Mouse (Mus musculus) liver, embryonic 12.5 days (tissue): Measurements from ENCODE around the gene Ddi2. TPM values are rescaled to one million over a fixed set of nuclear protein-coding genes. Genes with fewer than 3 reads are reported as not detected.

Experiments used
- ATAC-seq: fragments of 200-750 bp; cut with Nextera tagmentation; 2 replicates; pipeline ENCODE4 v1.8.0; 2017; ENCODE audit warnings: moderate number of reproducible peaks, mild to moderate bottlenecking, moderate library complexity
- H3K27ac ChIP-seq: fragments of 300-500 bp; sonication (generic); 2 replicates; pipeline ENCODE4 v1.5.1; 2016; ENCODE audit warnings: mild to moderate bottlenecking
- H3K27me3 ChIP-seq: fragments of 300-500 bp; sonication (generic); replicated peaks from 2 replicates; pipeline ENCODE4 v1.6.1; 2016; ENCODE audit warnings: mild to moderate bottlenecking, moderate library complexity
- H3K36me3 ChIP-seq: fragments of 300-500 bp; sonication (generic); 2 replicates; pipeline ENCODE4 v1.6.1; 2016; ENCODE audit warnings: mild to moderate bottlenecking, moderate library complexity
- H3K4me1 ChIP-seq: fragments of 300-500 bp; sonication (generic); 2 replicates; pipeline ENCODE4 v1.6.1; 2016
- H3K4me2 ChIP-seq: fragments of 300-500 bp; sonication (generic); 2 replicates; pipeline ENCODE4 v1.6.1; 2016; ENCODE audit warnings: mild to moderate bottlenecking, moderate library complexity
- H3K4me3 ChIP-seq: fragments of 300-500 bp; sonication (generic); 2 replicates; pipeline ENCODE4 v1.5.1; 2016; ENCODE audit warnings: mild to moderate bottlenecking, moderate library complexity
- H3K9ac ChIP-seq: fragments of 300-500 bp; sonication (generic); 2 replicates; pipeline ENCODE4 v1.6.1; 2016; ENCODE audit warnings: mild to moderate bottlenecking, moderate library complexity
- H3K9me3 ChIP-seq: fragments of 300-500 bp; sonication (generic); replicated peaks from 2 replicates; pipeline ENCODE4 v1.6.1; 2016; ENCODE audit warnings: mild to moderate bottlenecking, moderate library complexity
- WGBS: fragments of 180-500 bp; shearing (Covaris S2); methylation state at CpG from one replicate; pipeline ENCODE4 v1.1.7; 2016; ENCODE audit not compliant: insufficient replicate concordance; 5-methylcytosine and 5-hydroxymethylcytosine counted together
- polyA plus RNA-seq: library from polyadenylated mRNA; unstranded; fragments of >200 nt; fragmentation: Nextera tagmentation; extraction: Ambion mirVana; gene quantifications from 2 replicates; pipeline ENCODE4 v1.2.1, GENCODE M21; 2016

Ddi2 gene
- polyA plus RNA-seq, 1 experiment from 2014 or later = 28.6 TPM

DNA sequence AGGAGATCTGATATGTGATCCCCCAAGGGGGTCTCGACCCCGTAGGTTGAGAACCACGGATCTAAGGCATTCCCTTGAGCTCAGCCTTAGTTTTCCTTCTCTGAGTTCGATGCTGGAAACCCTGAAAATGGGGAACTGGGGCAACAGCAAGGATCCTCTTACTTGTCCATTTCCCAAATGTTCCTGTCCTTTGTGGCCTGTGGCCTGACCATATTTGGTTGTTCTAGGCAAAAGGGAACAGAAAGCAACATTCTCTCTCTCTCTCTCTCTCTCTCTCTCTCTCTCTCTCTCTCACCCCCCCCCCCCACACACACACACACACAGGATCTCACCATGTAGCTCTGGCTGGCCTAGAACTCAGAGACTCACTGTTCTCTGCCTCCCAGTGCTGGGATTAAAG is 13.6 kb upstream of the Ddi2 start:
- WGBS = 60% methylated on average over 4 of the region's 4 CpGs
- Histone ChIP-seq H3K9me3 (no peaks in the 10 kb centered on the region), H3K4me3 (no peak overlapping the region), H3K4me2 (no peak overlapping the region), H3K36me3 (no peaks in the 10 kb centered on the region), H3K27me3 (no peaks in the 10 kb centered on the region), H3K27ac (0 out of 2 replicates have a peak overlapping the region, but pooled peaks have one; percentile 25), H3K4me1 (peaks cover 23% of the 10 kb centered on the region), H3K9ac (no peak overlapping the region)
- ATAC-seq = no peak

DNA sequence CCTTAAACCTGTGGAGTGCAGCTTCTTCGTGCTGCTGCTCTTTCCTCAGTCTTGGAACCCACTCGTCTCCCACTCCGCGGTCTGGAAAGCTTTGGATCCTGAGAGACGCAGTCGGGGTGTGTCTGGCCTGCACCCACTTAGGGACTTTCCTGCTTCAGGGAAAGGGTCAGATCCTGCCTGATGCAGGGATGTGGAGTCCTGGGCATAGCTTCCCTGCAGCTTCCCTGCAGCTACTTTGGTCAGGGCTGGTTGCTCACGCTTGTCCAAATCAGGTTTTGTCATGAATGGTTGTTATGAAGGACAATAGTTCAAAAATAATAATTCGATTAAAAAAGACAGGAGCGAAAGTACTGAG is 12.0 kb upstream of the Ddi2 start:
- H3K27ac ChIP-seq = no peak overlapping the region
- no peaks in the 10 kb centered on the region for H3K9me3 ChIP-seq
- H3K4me2 ChIP-seq = peak overlapping the region; percentile 79
- H3K4me1 ChIP-seq = peaks cover 23% of the 10 kb centered on the region
- H3K4me3 ChIP-seq = peak overlapping the region; percentile 50
- no peaks in the 10 kb centered on the region for H3K27me3 ChIP-seq
- no peaks in the 10 kb centered on the region for H3K36me3 ChIP-seq
- no peak overlapping the region for H3K9ac ChIP-seq
- no peak for ATAC-seq
- WGBS = 32% methylated on average over 9 of the region's 9 CpGs

DNA sequence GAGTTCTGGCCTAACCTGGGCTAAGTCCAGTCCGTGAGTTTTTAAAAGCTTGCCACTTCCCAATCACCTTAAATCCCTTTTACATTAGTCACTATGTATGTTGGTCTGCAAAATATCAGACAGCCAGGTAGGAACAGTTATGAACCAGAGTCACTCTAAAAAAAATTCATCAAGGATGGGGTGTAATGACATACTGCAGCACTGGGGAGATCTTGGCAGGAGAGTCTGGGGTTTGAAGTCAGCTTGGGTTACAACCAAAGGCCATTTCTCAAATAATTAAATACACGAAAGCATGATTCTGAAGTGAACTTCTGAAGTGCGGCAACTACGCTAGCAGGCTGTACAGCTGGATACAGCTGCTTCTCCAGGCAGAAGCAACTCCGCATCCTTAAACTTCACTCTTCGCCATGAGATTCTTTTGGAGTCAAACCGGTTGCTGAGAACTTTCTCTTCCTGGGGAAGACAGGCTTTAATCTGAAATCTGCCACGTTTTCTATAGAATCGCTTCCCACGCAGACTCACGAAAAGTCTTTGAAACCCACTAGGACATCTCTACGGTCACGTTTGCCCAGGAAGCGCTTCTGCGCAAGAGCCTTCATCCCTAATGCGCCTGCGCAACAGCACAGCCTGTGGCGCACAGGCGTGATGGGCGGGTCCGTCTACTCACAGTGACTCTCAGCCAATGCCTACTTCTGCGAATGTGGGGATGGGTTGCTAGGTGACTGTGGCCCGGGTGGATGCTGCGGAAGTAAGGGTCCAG is 11.4 kb upstream of the Ddi2 start:
- Histone ChIP-seq H3K9ac (peak overlapping the region; percentile 61), H3K4me3 (peak overlapping the region; percentile 50), H3K27ac (peak overlapping the region; percentile 50; the same call in 1 of the 2 replicates), H3K27me3 (0 out of 2 replicates have a peak, but pooled peaks cover under 1% of the 10 kb centered on the region), H3K36me3 (no peaks in the 10 kb centered on the region), H3K4me2 (peak overlapping the region; percentile 79), H3K4me1 (peaks cover 23% of the 10 kb centered on the region), H3K9me3 (no peaks in the 10 kb centered on the region)
- WGBS = 11% methylated on average over 24 of the region's 24 CpGs
- peak; percentile 96 for ATAC-seq

DNA sequence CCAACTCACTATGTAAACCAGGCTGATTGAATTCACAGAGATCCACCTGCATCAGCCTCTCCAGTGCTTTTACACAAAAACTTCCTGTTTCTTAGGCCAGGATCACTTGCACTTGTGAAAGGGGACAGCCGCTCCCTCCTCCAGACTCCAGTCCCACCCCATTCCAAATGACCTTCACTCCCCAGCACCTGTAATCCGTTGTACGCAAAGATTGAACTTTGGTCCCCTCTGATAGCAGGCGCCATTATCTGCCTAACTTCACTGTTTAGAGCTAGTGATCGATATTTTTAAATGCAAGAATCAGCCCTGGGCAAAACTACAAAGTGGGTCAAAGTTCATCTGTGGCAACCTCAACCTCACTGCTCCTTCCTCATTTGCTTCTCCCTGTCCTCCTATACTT is 8.5 kb upstream of the Ddi2 start:
- ATAC-seq = no peak
- H3K4me2 ChIP-seq = no peak overlapping the region
- H3K4me3 ChIP-seq = no peak overlapping the region
- 48% methylated on average over 5 of the region's 5 CpGs for WGBS
- H3K27me3 ChIP-seq = peaks cover 9% of the 10 kb centered on the region; the same call in 1 of the 2 replicates
- peaks cover 23% of the 10 kb centered on the region for H3K4me1 ChIP-seq
- H3K9me3 ChIP-seq = no peaks in the 10 kb centered on the region
- no peak overlapping the region for H3K27ac ChIP-seq
- H3K9ac ChIP-seq = no peak overlapping the region
- no peaks in the 10 kb centered on the region for H3K36me3 ChIP-seq

DNA sequence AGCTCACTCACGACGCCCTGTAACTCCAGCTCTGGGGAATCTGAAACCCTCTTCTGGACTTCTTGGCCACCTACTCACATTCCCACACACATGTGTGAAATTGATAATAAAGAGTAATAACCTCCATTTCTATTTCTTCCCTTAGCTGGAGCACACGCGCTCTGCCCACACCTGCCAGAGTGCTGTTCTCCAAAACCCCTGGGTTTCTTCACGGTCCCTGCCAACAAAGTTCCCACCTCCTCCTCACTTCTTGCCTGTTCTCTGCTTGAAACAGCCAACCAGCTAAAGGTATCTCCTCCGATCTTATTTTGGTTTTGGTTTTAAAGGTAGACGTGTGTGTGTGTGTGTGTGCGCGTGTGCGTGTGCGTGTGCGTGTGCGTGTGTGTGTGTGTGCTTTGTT is 7.2 kb upstream of the Ddi2 start:
- Histone ChIP-seq H3K27ac (no peak overlapping the region), H3K27me3 (peaks cover 9% of the 10 kb centered on the region; the same call in 1 of the 2 replicates), H3K4me2 (no peak overlapping the region), H3K4me1 (peaks cover 31% of the 10 kb centered on the region), H3K9ac (no peak overlapping the region), H3K4me3 (no peak overlapping the region), H3K9me3 (no peaks in the 10 kb centered on the region), H3K36me3 (no peaks in the 10 kb centered on the region)
- no peak for ATAC-seq
- 83% methylated on average over 13 of the region's 13 CpGs for WGBS

DNA sequence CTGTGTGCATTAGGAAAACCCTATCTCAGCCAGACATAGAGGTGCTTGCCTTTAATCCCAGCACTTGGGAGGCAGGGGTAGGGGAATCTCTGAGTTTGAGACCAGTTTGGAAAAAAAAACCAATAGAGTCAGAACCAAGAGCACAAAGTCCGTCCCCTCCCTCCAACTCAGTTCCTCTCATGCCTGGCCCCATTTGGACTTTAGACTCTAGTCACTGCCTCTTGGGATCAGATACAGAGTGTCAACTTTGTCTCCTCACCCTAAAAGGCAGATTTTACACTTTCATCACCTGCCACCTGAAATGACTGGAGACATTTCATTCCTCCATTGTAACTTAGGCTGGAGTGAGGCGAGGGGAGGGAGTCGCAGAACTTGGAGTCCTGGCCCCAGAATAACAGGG is 6.0 kb upstream of the Ddi2 start:
- 0 out of 2 replicates have a peak overlapping the region, but pooled peaks have one; percentile 11 for H3K27ac ChIP-seq
- H3K27me3 ChIP-seq = peaks cover 9% of the 10 kb centered on the region; the same call in 1 of the 2 replicates
- H3K9ac ChIP-seq = no peak overlapping the region
- no peak overlapping the region for H3K4me2 ChIP-seq
- no peaks in the 10 kb centered on the region for H3K36me3 ChIP-seq
- no peak for ATAC-seq
- H3K4me3 ChIP-seq = no peak overlapping the region
- WGBS = 78% methylated on average over 3 of the region's 3 CpGs
- peaks cover 31% of the 10 kb centered on the region for H3K4me1 ChIP-seq
- no peaks in the 10 kb centered on the region for H3K9me3 ChIP-seq

DNA sequence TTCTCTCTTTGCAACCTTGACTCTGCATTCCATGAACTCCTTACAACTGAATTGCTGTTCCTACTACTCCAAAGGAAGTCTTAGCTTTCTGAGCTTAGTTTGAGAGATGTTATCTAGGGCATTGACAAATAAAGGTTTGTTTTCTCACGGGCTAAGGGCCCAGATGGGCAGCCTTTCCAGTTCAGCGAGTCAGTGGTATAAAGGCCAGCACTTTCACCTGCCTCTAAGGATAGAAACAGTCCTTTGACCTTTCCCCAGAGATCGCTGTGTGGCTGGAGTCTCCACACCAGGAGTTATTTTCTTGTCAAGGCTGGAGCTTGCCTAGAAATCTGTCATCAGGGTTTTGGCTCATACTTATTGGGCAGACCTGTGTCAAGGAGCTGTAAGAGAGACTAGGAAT is 2.5 kb upstream of the Ddi2 start:
- peaks cover 47% of the 10 kb centered on the region for H3K4me1 ChIP-seq
- H3K27me3 ChIP-seq = peaks cover 9% of the 10 kb centered on the region; the same call in 1 of the 2 replicates
- no peaks in the 10 kb centered on the region for H3K9me3 ChIP-seq
- H3K9ac ChIP-seq = no peak overlapping the region
- 46% methylated on average over 3 of the region's 3 CpGs for WGBS
- H3K4me2 ChIP-seq = no peak overlapping the region
- H3K36me3 ChIP-seq = peaks cover 8% of the 10 kb centered on the region
- 0 out of 2 replicates have a peak overlapping the region, but pooled peaks have one; percentile 21 for H3K27ac ChIP-seq
- no peak for ATAC-seq
- no peak overlapping the region for H3K4me3 ChIP-seq

DNA sequence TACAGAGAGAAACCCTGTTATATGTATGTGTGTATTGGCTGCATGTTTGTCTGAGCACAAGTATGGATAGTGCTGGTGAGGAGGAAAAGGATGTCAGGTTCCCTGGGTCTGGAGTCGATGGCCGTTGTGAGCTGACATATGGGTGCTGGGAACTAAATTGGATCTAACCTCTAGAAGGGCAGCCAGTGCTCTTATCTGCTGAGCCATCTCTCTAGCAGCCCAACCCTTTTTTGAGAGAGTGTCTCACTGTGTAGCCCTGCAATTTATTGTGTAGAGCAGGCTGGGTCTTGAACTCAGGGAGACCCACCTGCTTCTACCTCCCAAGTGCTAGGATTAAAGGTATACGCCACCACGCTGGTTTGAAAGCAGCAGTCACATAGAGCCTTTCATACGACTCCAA is 2.1 kb upstream of the Ddi2 start:
- ATAC-seq = no peak
- H3K4me1 ChIP-seq = peaks cover 49% of the 10 kb centered on the region
- WGBS = 66% methylated on average over 5 of the region's 5 CpGs
- peaks cover 9% of the 10 kb centered on the region; the same call in 1 of the 2 replicates for H3K27me3 ChIP-seq
- peaks cover 13% of the 10 kb centered on the region for H3K36me3 ChIP-seq
- H3K27ac ChIP-seq = 0 out of 2 replicates have a peak overlapping the region, but pooled peaks have one; percentile 21
- no peak overlapping the region for H3K9ac ChIP-seq
- no peak overlapping the region for H3K4me3 ChIP-seq
- H3K9me3 ChIP-seq = peaks cover 1% of the 10 kb centered on the region; the same call in 1 of the 2 replicates
- H3K4me2 ChIP-seq = no peak overlapping the region

DNA sequence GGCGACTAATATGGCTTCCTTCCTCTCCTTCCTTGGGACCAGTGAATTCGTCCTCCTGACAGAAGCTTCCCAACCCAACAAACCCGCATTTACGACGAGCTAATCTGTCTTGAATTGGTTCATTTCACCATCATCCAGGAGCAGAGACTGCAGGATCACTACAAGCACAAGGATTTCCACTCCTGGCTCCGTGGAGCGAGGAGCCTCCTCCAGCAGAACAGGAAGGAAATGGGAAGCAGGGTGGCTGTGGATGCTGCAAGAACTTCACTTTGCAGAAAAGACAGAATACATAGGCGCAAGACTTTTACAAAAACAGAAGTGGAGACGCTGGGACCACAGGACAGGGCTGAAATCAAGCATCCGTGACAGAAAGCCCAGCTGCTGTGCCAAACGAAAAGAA is 1.4 kb upstream of the Ddi2 start:
- H3K4me1 ChIP-seq = peaks cover 55% of the 10 kb centered on the region
- peaks cover 5% of the 10 kb centered on the region; the same call in 1 of the 2 replicates for H3K9me3 ChIP-seq
- H3K27ac ChIP-seq = 0 out of 2 replicates have a peak overlapping the region, but pooled peaks have one; percentile 2
- H3K4me3 ChIP-seq = no peak overlapping the region
- H3K9ac ChIP-seq = no peak overlapping the region
- H3K36me3 ChIP-seq = peaks cover 20% of the 10 kb centered on the region
- H3K27me3 ChIP-seq = peaks cover 8% of the 10 kb centered on the region; the same call in 1 of the 2 replicates
- peak overlapping the region; percentile 93 for H3K4me2 ChIP-seq
- no peak for ATAC-seq
- WGBS = 50% methylated on average over 11 of the region's 11 CpGs

DNA sequence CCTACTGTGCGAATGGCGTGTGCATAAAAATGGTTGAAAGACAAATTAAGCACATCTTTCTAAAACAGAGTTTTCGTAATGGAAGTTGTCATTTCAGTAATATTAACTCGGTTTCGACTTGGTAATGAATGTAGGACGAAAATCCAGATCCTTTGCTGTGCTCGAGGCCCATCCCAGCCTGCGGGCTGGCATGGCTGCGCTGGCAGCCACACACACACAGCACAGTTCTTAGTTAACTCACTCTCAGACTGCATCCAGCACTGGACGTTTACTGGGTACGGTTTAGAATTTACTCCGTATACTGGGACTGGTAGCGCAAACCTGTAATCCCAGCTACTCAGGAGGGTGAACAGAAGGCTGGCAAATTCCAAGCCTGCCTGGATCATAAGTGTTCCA is 452 bp upstream of the Ddi2 start:
- peak overlapping the region; percentile 96 for H3K4me3 ChIP-seq
- H3K27me3 ChIP-seq = no peaks in the 10 kb centered on the region
- H3K4me2 ChIP-seq = peak overlapping the region; percentile 93
- 8% methylated on average over 13 of the region's 13 CpGs for WGBS
- H3K9ac ChIP-seq = peak overlapping the region; percentile 99
- peaks cover 23% of the 10 kb centered on the region for H3K36me3 ChIP-seq
- peak; percentile 54 for ATAC-seq
- peaks cover 64% of the 10 kb centered on the region for H3K4me1 ChIP-seq
- H3K9me3 ChIP-seq = peaks cover 5% of the 10 kb centered on the region; the same call in 1 of the 2 replicates
- H3K27ac ChIP-seq = peak overlapping the region; percentile 96

DNA sequence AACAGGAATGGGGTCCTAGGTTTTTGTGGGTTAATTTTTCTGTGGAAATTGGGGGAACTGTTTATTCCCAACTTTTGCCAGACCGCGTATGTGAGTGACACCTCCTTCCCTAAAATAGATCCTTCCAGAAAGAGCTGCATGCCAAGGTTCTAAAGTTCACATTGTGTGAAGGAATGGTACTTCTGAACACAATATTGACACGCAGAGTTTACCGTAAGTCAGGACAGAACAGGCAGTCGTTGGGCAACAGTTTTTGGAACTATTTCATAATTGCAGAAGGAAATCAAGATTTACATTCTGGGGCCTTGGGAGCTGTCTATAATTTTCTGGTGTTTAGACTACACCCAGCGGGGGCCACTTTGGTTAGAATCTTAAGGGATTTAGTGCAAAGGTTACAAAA is 1.3 kb downstream of the Ddi2 start:
- peak overlapping the region; percentile 96 for H3K27ac ChIP-seq
- peak overlapping the region; percentile 96 for H3K4me3 ChIP-seq
- no peak for ATAC-seq
- 50% methylated on average over 6 of the region's 6 CpGs for WGBS
- H3K27me3 ChIP-seq = no peaks in the 10 kb centered on the region
- H3K9ac ChIP-seq = peak overlapping the region; percentile 99
- H3K9me3 ChIP-seq = peaks cover 5% of the 10 kb centered on the region; the same call in 1 of the 2 replicates
- peaks cover 35% of the 10 kb centered on the region for H3K36me3 ChIP-seq
- H3K4me2 ChIP-seq = peak overlapping the region; percentile 93
- H3K4me1 ChIP-seq = peaks cover 78% of the 10 kb centered on the region

DNA sequence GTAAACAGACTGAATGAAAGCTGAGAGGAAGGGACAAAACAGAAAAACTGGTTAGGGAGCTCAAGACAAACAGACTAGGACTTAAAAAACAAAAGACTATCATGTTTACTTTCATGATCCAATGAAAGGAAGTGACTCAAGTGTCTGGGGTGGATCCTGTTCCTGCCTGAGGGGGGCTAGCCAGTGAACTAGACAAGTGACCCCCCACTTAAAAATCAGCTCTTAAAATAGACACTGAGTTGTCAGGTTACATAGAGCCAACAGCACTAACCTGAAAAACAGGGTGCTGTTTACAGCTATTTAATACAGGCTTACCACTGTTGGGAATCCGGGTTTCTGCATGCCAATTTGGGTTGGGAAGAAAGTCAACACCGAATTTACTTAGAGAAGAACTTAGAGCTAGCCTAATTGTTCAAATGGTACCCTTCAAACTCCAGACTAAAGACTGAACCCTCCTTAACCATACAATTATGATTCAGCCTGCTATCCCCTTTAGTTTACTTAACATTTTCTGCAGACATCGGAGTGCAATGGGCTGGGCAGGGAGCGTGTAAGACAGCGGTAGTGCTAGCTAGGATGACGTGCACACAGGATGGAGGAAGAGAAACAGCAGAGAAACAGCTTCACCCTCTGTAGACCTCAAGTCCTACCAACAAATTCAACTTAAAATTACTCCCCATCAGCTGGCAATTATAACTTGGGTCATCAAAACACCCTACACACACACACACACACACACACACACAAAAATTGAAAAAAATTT is 2.3 kb downstream of the Ddi2 start:
- Histone ChIP-seq H3K4me3 (peak overlapping the region; percentile 96), H3K9me3 (peaks cover 5% of the 10 kb centered on the region; the same call in 1 of the 2 replicates), H3K36me3 (peaks cover 45% of the 10 kb centered on the region), H3K27ac (peak overlapping the region; percentile 96), H3K4me2 (peak overlapping the region; percentile 93), H3K4me1 (peaks cover 85% of the 10 kb centered on the region), H3K27me3 (no peaks in the 10 kb centered on the region), H3K9ac (peak overlapping the region; percentile 99)
- 71% methylated on average over 6 of the region's 6 CpGs for WGBS
- no peak for ATAC-seq
